Mouse (Mus musculus): ENCODE measurements around the gene Pcgf1. TPM values are rescaled to one million over a fixed set of nuclear protein-coding genes. Genes with fewer than 3 reads are reported as not detected.

Gene Pcgf1
- polyA plus RNA-seq, 1 experiment = 14.7 TPM

DNA sequence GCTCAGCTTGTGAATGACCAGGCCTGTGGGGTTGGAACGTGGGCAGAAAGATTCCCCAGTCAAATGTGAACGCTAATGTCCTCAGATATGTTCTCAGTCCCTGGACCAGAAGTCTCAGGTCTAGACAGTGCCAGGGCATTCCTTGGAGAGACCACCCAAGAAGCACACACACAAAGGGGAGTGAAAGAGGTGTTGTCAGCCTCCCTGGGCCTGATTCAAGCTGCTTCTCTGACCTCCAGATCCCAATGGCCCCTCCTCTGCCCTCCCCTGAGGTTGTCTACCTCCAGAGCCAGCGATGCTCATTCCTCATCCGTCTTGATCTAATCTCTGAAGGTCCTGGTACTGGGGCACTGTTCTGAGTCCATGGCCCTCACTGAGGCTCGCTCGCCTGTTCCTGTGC lies 34.1 kb upstream of the Pcgf1 start:
- H3K36me3 ChIP-seq (ENCODE audit: control insufficient read depth, insufficient read depth, low read length, poor library complexity, severe bottlenecking) = no peaks in the 10 kb centered on the region
- no peak overlapping the region for H3K4me3 ChIP-seq (ENCODE audit: low read depth, low read length)
- H3K4me1 ChIP-seq (ENCODE audit: control insufficient read depth, insufficient read depth, low read length) = no peaks in the 10 kb centered on the region
- no peaks in the 10 kb centered on the region for H3K27me3 ChIP-seq (ENCODE audit: control insufficient read depth, insufficient read depth, low read length, poor library complexity, severe bottlenecking)
- H3K9me3 ChIP-seq (replicated peaks; ENCODE audit: control insufficient read depth, insufficient read depth, low read length, poor library complexity, severe bottlenecking) = no peaks in the 10 kb centered on the region
- H3K27ac ChIP-seq (ENCODE audit: insufficient read depth, low read length) = no peak overlapping the region
- TF ChIP-seq POLR2A (IDR thresholded peaks at IDR 0.05; ENCODE audit: insufficient read depth, low read length) = no peak
- no peak for TF ChIP-seq CTCF (IDR thresholded peaks at IDR 0.05; ENCODE audit: low read depth, low read length)
- TF ChIP-seq EP300 (IDR thresholded peaks at IDR 0.05; ENCODE audit: insufficient read depth, low read depth, low read length) = no peak
- no peak overlapping the region for H3K9ac ChIP-seq (ENCODE audit: low read depth, poor library complexity, severe bottlenecking)

DNA sequence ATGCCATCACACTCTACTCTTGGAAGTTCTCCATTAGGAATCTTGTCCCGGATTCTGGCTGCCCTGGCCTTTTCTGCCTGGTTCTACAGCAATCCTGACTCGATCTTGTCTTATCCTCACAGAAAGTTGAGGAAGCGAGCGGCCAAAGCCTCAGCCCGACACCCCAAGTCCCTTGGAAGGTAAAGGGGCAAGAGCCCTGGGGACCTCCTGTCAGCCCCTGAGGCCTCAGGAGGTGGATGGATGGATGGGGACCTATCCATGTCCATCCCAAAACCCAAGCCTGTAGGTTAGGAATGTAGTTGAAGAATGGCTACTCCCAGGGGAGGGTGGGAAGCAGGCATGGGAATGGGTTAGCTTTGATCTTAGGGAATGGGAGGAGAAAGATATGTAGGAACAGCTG lies 33.7 kb upstream of the Pcgf1 start:
- no peak overlapping the region for H3K27ac ChIP-seq (ENCODE audit: insufficient read depth, low read length)

GRCm38 (mm10) chr6:83044742-83045141 lies 32.9 kb upstream of the Pcgf1 start:
- TF ChIP-seq CTCF (IDR thresholded peaks at IDR 0.05; ENCODE audit: low read depth, low read length) (no peak), POLR2A (IDR thresholded peaks at IDR 0.05; ENCODE audit: insufficient read depth, low read length) (no peak), EP300 (IDR thresholded peaks at IDR 0.05; ENCODE audit: insufficient read depth, low read depth, low read length) (no peak)
- H3K27ac ChIP-seq (ENCODE audit: insufficient read depth, low read length) = no peak overlapping the region
- H3K27me3 ChIP-seq (ENCODE audit: control insufficient read depth, insufficient read depth, low read length, poor library complexity, severe bottlenecking) = no peaks in the 10 kb centered on the region
- no peaks in the 10 kb centered on the region for H3K36me3 ChIP-seq (ENCODE audit: control insufficient read depth, insufficient read depth, low read length, poor library complexity, severe bottlenecking)
- H3K4me1 ChIP-seq (ENCODE audit: control insufficient read depth, insufficient read depth, low read length) = no peaks in the 10 kb centered on the region
- H3K9me3 ChIP-seq (replicated peaks; ENCODE audit: control insufficient read depth, insufficient read depth, low read length, poor library complexity, severe bottlenecking) = no peaks in the 10 kb centered on the region
- H3K4me3 ChIP-seq (ENCODE audit: low read depth, low read length) = no peak overlapping the region
- H3K9ac ChIP-seq (ENCODE audit: low read depth, poor library complexity, severe bottlenecking) = no peak overlapping the region

More for the DNA sequence above, 33.7 kb upstream of the Pcgf1 start:
- Histone ChIP-seq H3K9me3 (replicated peaks; ENCODE audit: control insufficient read depth, insufficient read depth, low read length, poor library complexity, severe bottlenecking) (no peaks in the 10 kb centered on the region), H3K4me3 (ENCODE audit: low read depth, low read length) (no peak overlapping the region), H3K36me3 (ENCODE audit: control insufficient read depth, insufficient read depth, low read length, poor library complexity, severe bottlenecking) (no peaks in the 10 kb centered on the region), H3K27me3 (ENCODE audit: control insufficient read depth, insufficient read depth, low read length, poor library complexity, severe bottlenecking) (no peaks in the 10 kb centered on the region), H3K4me1 (ENCODE audit: control insufficient read depth, insufficient read depth, low read length) (no peaks in the 10 kb centered on the region), H3K9ac (ENCODE audit: low read depth, poor library complexity, severe bottlenecking) (no peak overlapping the region)
- TF ChIP-seq POLR2A (IDR thresholded peaks at IDR 0.05; ENCODE audit: insufficient read depth, low read length) (no peak), CTCF (IDR thresholded peaks at IDR 0.05; ENCODE audit: low read depth, low read length) (no peak), EP300 (IDR thresholded peaks at IDR 0.05; ENCODE audit: insufficient read depth, low read depth, low read length) (no peak)

GRCm38 (mm10) chr6:83049367-83049766 lies 28.3 kb upstream of the Pcgf1 start:
- Histone ChIP-seq H3K4me1 (ENCODE audit: control insufficient read depth, insufficient read depth, low read length) (no peaks in the 10 kb centered on the region), H3K27me3 (ENCODE audit: control insufficient read depth, insufficient read depth, low read length, poor library complexity, severe bottlenecking) (no peaks in the 10 kb centered on the region), H3K4me3 (ENCODE audit: low read depth, low read length) (no peak overlapping the region), H3K9ac (ENCODE audit: low read depth, poor library complexity, severe bottlenecking) (no peak overlapping the region), H3K9me3 (replicated peaks; ENCODE audit: control insufficient read depth, insufficient read depth, low read length, poor library complexity, severe bottlenecking) (no peaks in the 10 kb centered on the region), H3K27ac (ENCODE audit: insufficient read depth, low read length) (no peak overlapping the region), H3K36me3 (ENCODE audit: control insufficient read depth, insufficient read depth, low read length, poor library complexity, severe bottlenecking) (no peaks in the 10 kb centered on the region)
- TF ChIP-seq EP300 (IDR thresholded peaks at IDR 0.05; ENCODE audit: insufficient read depth, low read depth, low read length) (no peak), POLR2A (IDR thresholded peaks at IDR 0.05; ENCODE audit: insufficient read depth, low read length) (no peak), CTCF (IDR thresholded peaks at IDR 0.05; ENCODE audit: low read depth, low read length) (no peak)

GRCm38 (mm10) chr6:83053136-83053960 lies 24.3 kb upstream of the Pcgf1 start:
- Histone ChIP-seq H3K9ac (ENCODE audit: low read depth, poor library complexity, severe bottlenecking) (peak overlapping the region; percentile 69), H3K4me3 (ENCODE audit: low read depth, low read length) (peak overlapping the region; percentile 80), H3K9me3 (replicated peaks; ENCODE audit: control insufficient read depth, insufficient read depth, low read length, poor library complexity, severe bottlenecking) (no peaks in the 10 kb centered on the region), H3K27ac (ENCODE audit: insufficient read depth, low read length) (no peak overlapping the region), H3K36me3 (ENCODE audit: control insufficient read depth, insufficient read depth, low read length, poor library complexity, severe bottlenecking) (peaks cover 5% of the 10 kb centered on the region; the same call in 1 of the 2 replicates), H3K4me1 (ENCODE audit: control insufficient read depth, insufficient read depth, low read length) (peaks cover 4% of the 10 kb centered on the region), H3K27me3 (ENCODE audit: control insufficient read depth, insufficient read depth, low read length, poor library complexity, severe bottlenecking) (no peaks in the 10 kb centered on the region)
- TF ChIP-seq CTCF (IDR thresholded peaks at IDR 0.05; ENCODE audit: low read depth, low read length) (no peak), POLR2A (IDR thresholded peaks at IDR 0.05; ENCODE audit: insufficient read depth, low read length) (no peak), EP300 (IDR thresholded peaks at IDR 0.05; ENCODE audit: insufficient read depth, low read depth, low read length) (no peak)
